Mouse (Mus musculus): ENCODE data around the gene Specc1l.

- TF ChIP-seq CTCF (IDR thresholded peaks at IDR 0.05) = no peak
- TF ChIP-seq EP300 (IDR thresholded peaks at IDR 0.05) = no peak
These were observed 86.7 kb downstream of the Specc1l start for GRCm38 (mm10) chr10:75298608-75299007.

Data from lung, postnatal 0 days (tissue).